Mouse (Mus musculus) cerebellum, adult 2 months (tissue): Measurements from ENCODE around the gene Prl8a8. TPM values are rescaled to one million over a fixed set of nuclear protein-coding genes. Genes with fewer than 3 reads are reported as not detected.

ENCODE experiments used
- DNase-seq, 2 experiments: peaks; one replicate each; pipeline ENCODE4 v3.0.0; 2021
- H3K27ac ChIP-seq: fragments of 200-500 bp; 2 replicates; pipeline ENCODE4 v1.5.1; 2012; ENCODE audit warnings: low read length, control low read depth, inconsistent platforms; ENCODE audit not compliant: insufficient read depth
- H3K27me3 ChIP-seq: fragments of 200-500 bp; 2 replicates; pipeline ENCODE4 v1.6.1; 2012; ENCODE audit warnings: inconsistent platforms, mild to moderate bottlenecking, low read length, moderate library complexity; ENCODE audit not compliant: control insufficient read depth, insufficient read depth
- H3K4me1 ChIP-seq: fragments of 200-500 bp; 2 replicates; pipeline ENCODE4 v1.6.1; 2011; ENCODE audit warnings: low read length; ENCODE audit not compliant: control insufficient read depth, insufficient read depth
- H3K4me3 ChIP-seq: fragments of 200-500 bp; replicated peaks from 2 replicates; pipeline ENCODE3; 2011; ENCODE audit warnings: mild to moderate bottlenecking, low read depth, low read length, control low read depth; ENCODE audit not compliant: insufficient read depth
- CTCF ChIP-seq: fragments of 200-500 bp; IDR thresholded peaks from 2 replicates; pipeline ENCODE4 v1.5.1; 2011; ENCODE audit warnings: low read depth, mild to moderate bottlenecking, control low read depth, low read length, moderate library complexity, borderline replicate concordance; ENCODE audit not compliant: insufficient read depth
- POLR2A ChIP-seq: fragments of 200-500 bp; IDR thresholded peaks from 2 replicates; pipeline ENCODE4 v1.6.1; 2011; ENCODE audit warnings: low read length, control low read depth, borderline replicate concordance; ENCODE audit not compliant: insufficient read depth
- WGBS: fragments of 180-500 bp; shearing (Covaris S2); methylation state at CpG from one replicate; pipeline ENCODE4 v1.1.7; 2018; 5-methylcytosine and 5-hydroxymethylcytosine counted together
- polyA plus RNA-seq: library from polyadenylated mRNA; depleted of rRNA; stranded (reverse); fragments of >200 nt; gene quantifications from 2 replicates; pipeline ENCODE4 v1.2.3, GENCODE M21; 2012; rRNA removed

Gene Prl8a8
- polyA plus RNA-seq = not detected in 2 replicates

DNA sequence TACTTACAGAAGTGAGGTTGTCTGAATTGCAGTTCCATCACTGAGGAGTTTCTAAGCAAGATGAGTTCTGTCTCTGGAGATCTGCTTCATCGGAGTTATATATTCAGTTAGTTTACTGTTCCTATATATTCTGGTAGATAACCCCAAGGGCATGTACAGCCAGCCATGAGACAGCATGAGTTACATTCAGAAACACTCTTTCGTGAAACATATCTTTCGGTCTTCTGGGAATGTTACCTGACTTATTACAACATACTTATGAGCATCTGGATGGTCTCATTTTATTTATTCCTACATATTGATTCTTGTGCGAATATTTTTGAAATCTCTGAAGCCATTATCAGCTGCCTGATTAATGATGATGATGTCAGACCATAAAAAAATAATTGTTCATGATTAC is at the start of gene Prl8a8:
TSS of gene Prl8a8 (minus strand) at position 101 of the 400 bp plus-strand sequence.
- no peak for TF ChIP-seq POLR2A
- Histone ChIP-seq H3K27me3 (no peaks in the 10 kb centered on the region), H3K4me3 (no peak within 1 kb of the TSS), H3K27ac (no peak within 1 kb of the TSS), H3K4me1 (no peaks in the 10 kb centered on the region)
- WGBS = 92% methylated on average over 4 of the region's 4 CpGs
- no peak for DNase-seq

DNA sequence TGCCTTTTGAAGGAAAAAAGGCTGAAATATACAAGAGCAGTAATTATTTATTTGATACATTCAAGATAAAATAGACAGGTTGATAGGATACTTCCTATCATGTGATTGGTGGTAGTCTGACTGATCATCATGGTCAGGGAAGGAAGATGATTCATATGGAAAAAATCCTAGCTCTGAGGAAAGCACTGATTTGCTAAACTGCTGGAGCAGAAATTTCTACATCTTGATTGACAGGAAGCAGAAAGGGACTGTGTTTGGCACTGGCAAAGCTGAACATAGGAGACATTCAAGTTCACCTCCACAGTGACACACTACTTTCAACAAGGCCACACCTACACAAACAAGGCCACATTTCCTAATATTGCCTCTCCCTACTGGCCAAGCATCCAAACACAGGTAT is 40.3 kb upstream of the Prl8a8 start:
- no peak for DNase-seq
- H3K27ac ChIP-seq = no peak overlapping the region
- H3K4me3 ChIP-seq = no peak overlapping the region
- no peaks in the 10 kb centered on the region for H3K4me1 ChIP-seq
- no peaks in the 10 kb centered on the region for H3K27me3 ChIP-seq
- TF ChIP-seq POLR2A (no peak), CTCF (no peak)

DNA sequence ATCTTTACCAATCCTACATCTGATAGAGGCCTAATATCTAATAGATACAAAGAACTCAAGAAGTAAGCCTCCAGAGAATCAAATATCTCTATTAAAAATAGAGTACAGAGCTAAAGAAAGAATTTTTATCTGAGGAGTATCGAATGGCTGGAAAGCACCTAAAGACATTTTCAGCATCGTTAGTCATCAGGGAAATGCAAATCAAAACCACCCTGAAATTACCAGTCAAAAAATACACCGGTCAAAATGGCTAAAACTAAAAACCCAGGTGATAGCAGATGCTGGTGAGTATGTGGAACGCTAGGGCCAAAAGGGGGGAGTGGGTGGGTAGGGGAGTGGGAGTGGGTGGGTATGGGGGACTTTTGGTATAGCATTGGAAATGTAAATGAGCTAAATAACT is 10.1 kb upstream of the Prl8a8 start:
- TF ChIP-seq POLR2A = no peak
- no peak for DNase-seq
- WGBS = 85% methylated on average over 4 of the region's 4 CpGs
- Histone ChIP-seq H3K4me3 (no peak overlapping the region), H3K4me1 (no peaks in the 10 kb centered on the region), H3K27me3 (no peaks in the 10 kb centered on the region), H3K27ac (no peak overlapping the region)

DNA sequence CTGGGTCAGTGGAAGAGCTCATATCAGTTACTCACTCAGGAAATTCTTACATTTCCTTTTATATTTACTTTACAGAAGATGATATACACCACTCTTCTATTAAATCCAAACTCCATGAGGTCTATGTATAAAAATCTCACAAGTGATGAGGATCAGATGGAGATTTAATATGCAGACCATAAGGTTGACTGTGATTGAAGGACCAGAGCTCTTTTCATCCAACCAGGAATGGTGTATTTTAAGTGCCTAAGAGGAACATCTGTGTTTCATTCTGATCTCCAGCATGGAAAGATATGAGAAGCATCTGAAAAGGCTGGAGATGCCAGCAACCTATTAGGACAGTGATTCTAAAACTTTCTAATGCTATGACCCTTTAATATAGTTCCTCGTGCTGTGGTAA is 5.4 kb downstream of the Prl8a8 start:
- H3K4me1 ChIP-seq = no peaks in the 10 kb centered on the region
- WGBS = 89% methylated on average over 1 of the region's 1 CpGs

More for the DNA sequence above, 5.4 kb downstream of the Prl8a8 start:
- DNase-seq = no peak
- H3K27ac ChIP-seq = no peak overlapping the region
- TF ChIP-seq CTCF (no peak), POLR2A (no peak)
- no peak overlapping the region for H3K4me3 ChIP-seq
- no peaks in the 10 kb centered on the region for H3K27me3 ChIP-seq

Other genes with a start within 250 kb of the Prl8a8 start
- not detected in 2 replicates for gene Prl6a1, start 200.6 kb downstream of the Prl8a8 start, polyA plus RNA-seq
- not detected in 2 replicates for gene Prl8a2, start 167.5 kb downstream of the Prl8a8 start, polyA plus RNA-seq
- 0.21 TPM in 1 of 2 replicates, not detected in the other for gene Prl2b1, start 122.4 kb downstream of the Prl8a8 start, polyA plus RNA-seq
- gene Prl8a6, start 74.5 kb downstream of the Prl8a8 start, polyA plus RNA-seq = not detected in 2 replicates
- 0.20 TPM in 1 of 2 replicates, not detected in the other for gene Prl8a9, start 51.4 kb upstream of the Prl8a8 start, polyA plus RNA-seq
- not detected in 2 replicates for gene Prl8a1, start 69.0 kb upstream of the Prl8a8 start, polyA plus RNA-seq
- gene Prl7b1, start 97.4 kb upstream of the Prl8a8 start, polyA plus RNA-seq = not detected in 2 replicates
- gene Prl7a1, start 129.3 kb upstream of the Prl8a8 start, polyA plus RNA-seq = not detected in 2 replicates
- 0.08 TPM in 1 of 2 replicates, not detected in the other for gene Prl7a2, start 154.8 kb upstream of the Prl8a8 start, polyA plus RNA-seq
- gene Prl7d1, start 203.5 kb upstream of the Prl8a8 start, polyA plus RNA-seq = 0.08 TPM in 1 of 2 replicates, not detected in the other